ENCODE assay signal across 12 mouse cellular contexts in genomic region chr13:60156294-60157126, GRCm38 (mm10). TPM values are rescaled to one million over a fixed set of nuclear protein-coding genes. Genes with fewer than 3 reads are reported as not detected.
DNase-seq lines count a peak whose midpoint lies in the region; ATAC-seq and TF ChIP-seq lines count a peak whose summit lies in the region.
"Had no signal": no experiment of that assay in that cellular context is flagged by ENCODE, and none has a peak within 500 bp of the region (broad histone marks: within the 10 kb centered on the region; RNA-seq: fewer than 3 reads in every experiment).

No protein-coding gene starts in this region.

- intact Hi-C loops in left cerebral cortex, postnatal 10 days (cut with DNase I): no loop called here

- DNase-seq in heart, adult 9 months (ENCODE audit: low spot score in 2 of 2): no peak
- no peak for DNase-seq in left cerebral cortex, postnatal 10 days (ENCODE audit: extremely low spot score in 1 of 2, low spot score in 2 of 2)
- DNase-seq in ovary, postnatal 36 days (ENCODE audit: low spot score): no peak
- no peak for DNase-seq in stomach, postnatal 0 days (ENCODE audit: low spot score)
- DNase-seq: adrenal gland, adult 8-10 months; liver, postnatal 0 days; thymus, postnatal 36 days had no signal

- no peak for TF ChIP-seq CTCF in stomach, postnatal 0 days (IDR thresholded peaks at IDR 0.05; ENCODE audit: low read depth)

- peak overlapping the region; percentile 42 for H3K4me2 ChIP-seq in heart, embryonic 11.5 days
- H3K4me2 ChIP-seq in embryonic facial prominence, embryonic 13.5 days: peak overlapping the region; percentile 48
- H3K4me2 ChIP-seq in hindbrain, embryonic 13.5 days: peak overlapping the region; percentile 32
- H3K4me2 ChIP-seq in midbrain, embryonic 13.5 days (replicated peaks): peak overlapping the region; percentile 37
- no peak overlapping the region for H3K4me2 ChIP-seq in stomach, postnatal 0 days (replicated peaks; ENCODE audit: low read depth)

- no peak overlapping the region for H3K9ac ChIP-seq in heart, embryonic 11.5 days (ENCODE audit: low read depth, low read length)
- H3K9ac ChIP-seq in embryonic facial prominence, embryonic 13.5 days: peak overlapping the region; percentile 54; the same call in 1 of the 2 replicates
- no peak overlapping the region for H3K9ac ChIP-seq in hindbrain, embryonic 13.5 days
- no peak overlapping the region for H3K9ac ChIP-seq in midbrain, embryonic 13.5 days (replicated peaks)
- no peak overlapping the region for H3K9ac ChIP-seq in stomach, postnatal 0 days (ENCODE audit: low read length)
- H3K9ac ChIP-seq: liver, postnatal 0 days had no signal

- ATAC-seq in heart, embryonic 11.5 days (replicated peaks; ENCODE audit: insufficient number of reproducible peaks, low FRiP score, low TSS enrichment): no peak
- ATAC-seq in embryonic facial prominence, embryonic 13.5 days (ENCODE audit: insufficient number of reproducible peaks, insufficient read depth, low FRiP score, low TSS enrichment, low read depth): no peak
- ATAC-seq in hindbrain, embryonic 13.5 days (ENCODE audit: low FRiP score): no peak
- ATAC-seq in midbrain, embryonic 13.5 days: peak; percentile 83
- no peak for ATAC-seq in stomach, postnatal 0 days (ENCODE audit: low FRiP score, low TSS enrichment)
- ATAC-seq: liver, postnatal 0 days had no signal

- no peaks in the 10 kb centered on the region; the same call in 1 of the 2 replicates for H3K4me1 ChIP-seq in heart, embryonic 11.5 days (ENCODE audit: control insufficient read depth, insufficient read depth, low read length)
- H3K4me1 ChIP-seq in embryonic facial prominence, embryonic 13.5 days: peaks cover 19% of the 10 kb centered on the region
- peaks cover 11% of the 10 kb centered on the region for H3K4me1 ChIP-seq in hindbrain, embryonic 13.5 days (replicated peaks)
- peaks cover 19% of the 10 kb centered on the region for H3K4me1 ChIP-seq in midbrain, embryonic 13.5 days (replicated peaks)
- H3K4me1 ChIP-seq in stomach, postnatal 0 days (replicated peaks; ENCODE audit: control insufficient read depth, insufficient read depth): no peaks in the 10 kb centered on the region
- H3K4me1 ChIP-seq: megakaryocyte, embryonic 14.5 days had no signal

- no peak for TF ChIP-seq EP300 in stomach, postnatal 0 days (optimal IDR thresholded peaks at IDR 0.05)

- H3K27me3 ChIP-seq in heart, embryonic 11.5 days (ENCODE audit: control insufficient read depth, insufficient read depth, low read length): no peaks in the 10 kb centered on the region
- no peaks in the 10 kb centered on the region for H3K27me3 ChIP-seq in embryonic facial prominence, embryonic 13.5 days
- H3K27me3 ChIP-seq in hindbrain, embryonic 13.5 days: no peaks in the 10 kb centered on the region
- H3K27me3 ChIP-seq in midbrain, embryonic 13.5 days: 0 out of 2 replicates have a peak, but pooled peaks cover 2% of the 10 kb centered on the region
- H3K27me3 ChIP-seq in stomach, postnatal 0 days (ENCODE audit: control insufficient read depth, insufficient read depth, low read length): no peaks in the 10 kb centered on the region
- H3K27me3 ChIP-seq: megakaryocyte, embryonic 14.5 days had no signal

- no peak overlapping the region for H3K27ac ChIP-seq in heart, embryonic 11.5 days (ENCODE audit: low read depth, low read length)
- peak overlapping the region; percentile 81 for H3K27ac ChIP-seq in embryonic facial prominence, embryonic 13.5 days
- no peak overlapping the region for H3K27ac ChIP-seq in hindbrain, embryonic 13.5 days
- peak overlapping the region; percentile 62 for H3K27ac ChIP-seq in midbrain, embryonic 13.5 days
- H3K27ac ChIP-seq in stomach, postnatal 0 days (replicated peaks): no peak overlapping the region

- no peaks in the 10 kb centered on the region; the same call in 1 of the 2 replicates for H3K36me3 ChIP-seq in heart, embryonic 11.5 days (ENCODE audit: control insufficient read depth, insufficient read depth, low read length)
- H3K36me3 ChIP-seq in embryonic facial prominence, embryonic 13.5 days: no peaks in the 10 kb centered on the region
- peaks cover 4% of the 10 kb centered on the region; the same call in 1 of the 2 replicates for H3K36me3 ChIP-seq in hindbrain, embryonic 13.5 days
- no peaks in the 10 kb centered on the region for H3K36me3 ChIP-seq in midbrain, embryonic 13.5 days
- no peaks in the 10 kb centered on the region for H3K36me3 ChIP-seq in stomach, postnatal 0 days (ENCODE audit: control insufficient read depth, insufficient read depth, low read length)

- H3K9me3 ChIP-seq in heart, embryonic 11.5 days (replicated peaks; ENCODE audit: control insufficient read depth, low read length): peaks cover 3% of the 10 kb centered on the region; the same call in 1 of the 2 replicates
- H3K9me3 ChIP-seq in embryonic facial prominence, embryonic 13.5 days: peaks cover 12% of the 10 kb centered on the region
- peaks cover 18% of the 10 kb centered on the region for H3K9me3 ChIP-seq in hindbrain, embryonic 13.5 days
- peaks cover 11% of the 10 kb centered on the region; the same call in 1 of the 2 replicates for H3K9me3 ChIP-seq in midbrain, embryonic 13.5 days
- no peaks in the 10 kb centered on the region for H3K9me3 ChIP-seq in stomach, postnatal 0 days (ENCODE audit: control insufficient read depth, low read length)

- WGBS in heart, embryonic 11.5 days (ENCODE audit: insufficient replicate concordance): 39% methylated on average over 19 of the region's 19 CpGs
- 7% methylated on average over 19 of the region's 19 CpGs for WGBS in embryonic facial prominence, embryonic 13.5 days
- WGBS in hindbrain, embryonic 13.5 days: 18% methylated on average over 19 of the region's 19 CpGs
- 9% methylated on average over 19 of the region's 19 CpGs for WGBS in midbrain, embryonic 13.5 days
- 41% methylated on average over 19 of the region's 19 CpGs for WGBS in stomach, postnatal 0 days

- H3K4me3 ChIP-seq in heart, embryonic 11.5 days (ENCODE audit: low read depth, low read length): no peak overlapping the region
- H3K4me3 ChIP-seq in embryonic facial prominence, embryonic 13.5 days: no peak overlapping the region; the same call in 1 of the 2 replicates
- H3K4me3 ChIP-seq in hindbrain, embryonic 13.5 days: no peak overlapping the region
- peak overlapping the region; percentile 9; the same call in 1 of the 2 replicates for H3K4me3 ChIP-seq in midbrain, embryonic 13.5 days (replicated peaks)
- H3K4me3 ChIP-seq in stomach, postnatal 0 days (ENCODE audit: low read depth, low read length): no peak overlapping the region
- H3K4me3 ChIP-seq: megakaryocyte, embryonic 14.5 days had no signal

RNA-seq across cellular contexts. Expression of gene Gas1, which starts 20.7 kb away (rescaled TPM):
- 36.2 and 38.2 TPM in 2 replicates for polyA plus RNA-seq in heart, embryonic 11.5 days (2014; fragmentation: Nextera tagmentation; extraction: Ambion mirVana)
- 188 and 209 TPM in 2 replicates for polyA plus RNA-seq in embryonic facial prominence, embryonic 13.5 days (2015; fragmentation: Nextera tagmentation; extraction: Ambion mirVana)
- 17.0 and 19.1 TPM in 2 replicates for polyA plus RNA-seq in hindbrain, embryonic 13.5 days (2015; fragmentation: Nextera tagmentation; extraction: Ambion mirVana)
- polyA plus RNA-seq in midbrain, embryonic 13.5 days (2015; fragmentation: Nextera tagmentation; extraction: Ambion mirVana): 17.5 and 30.6 TPM in 2 replicates
- total RNA-seq in left cerebral cortex, postnatal 10 days (2021): 10 to 100 TPM in 1 of 2 experiments, 1 to 10 TPM in 1; 8.9 to 11.0 TPM
- polyA plus RNA-seq in stomach, postnatal 0 days (2015; fragmentation: Nextera tagmentation; extraction: Ambion mirVana): 62.4 and 78.9 TPM in 2 replicates

Comparison
In these comparisons a context has a peak if more than half of its experiments do, and no peak if none do; other contexts are left out.
1. H3K27ac ChIP-seq: peak in embryonic facial prominence, embryonic 13.5 days (single experiment) and midbrain, embryonic 13.5 days (single experiment); none in heart, embryonic 11.5 days (single experiment), hindbrain, embryonic 13.5 days (single experiment) and stomach, postnatal 0 days (single experiment).